Mouse (Mus musculus): ENCODE data around the gene Tpx2. TPM values are rescaled to one million over a fixed set of nuclear protein-coding genes. Genes with fewer than 3 reads are reported as not detected.

Gene Tpx2
- polyA plus RNA-seq, 1 experiment from 2014 or later: 14.0 TPM

DNA sequence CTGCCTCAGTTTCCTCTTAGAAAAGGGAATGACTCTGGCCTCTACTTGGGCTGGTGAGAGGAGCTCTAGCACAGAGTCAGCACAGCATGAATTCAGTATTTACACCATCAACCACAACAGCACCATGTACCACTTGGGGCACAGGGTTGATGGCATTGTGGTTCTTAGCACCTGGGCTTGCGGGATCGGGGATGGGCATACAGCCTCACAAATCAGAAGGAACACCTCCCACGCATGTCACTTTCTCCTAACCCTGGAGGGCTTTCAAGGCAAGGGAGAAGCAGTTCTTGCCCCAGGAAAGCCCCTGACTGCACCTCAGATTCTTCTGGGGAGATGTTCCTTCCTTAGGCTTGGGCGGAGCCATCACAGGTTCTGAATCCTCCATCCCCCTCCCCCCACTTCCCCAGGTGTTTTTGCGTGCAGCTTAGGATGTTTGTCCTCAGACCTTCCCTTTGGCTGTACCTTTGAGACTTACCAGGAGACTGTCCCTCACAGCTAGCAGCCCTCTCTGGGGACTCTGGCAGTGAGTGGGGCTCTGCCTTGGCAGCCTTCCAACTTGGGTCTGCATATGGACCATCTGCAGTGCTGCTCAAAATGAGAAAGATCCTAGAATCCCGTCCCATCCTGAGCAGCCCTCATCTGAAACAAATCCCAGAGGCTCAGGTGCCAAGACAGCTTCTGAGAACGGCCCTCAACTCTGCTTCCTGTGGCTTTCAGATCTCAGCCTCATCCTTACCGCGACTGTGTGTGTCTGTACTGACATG is 58.7 kb downstream of the Tpx2 start:
- Histone ChIP-seq H3K27ac (no peak overlapping the region), H3K36me3 (ENCODE audit: inconsistent target) (no peaks in the 10 kb centered on the region), H3K4me3 (ENCODE audit: inconsistent target) (no peak overlapping the region), H3K79me2 (ENCODE audit: inconsistent target) (no peaks in the 10 kb centered on the region)
- 74% methylated on average over 9 of the region's 9 CpGs for WGBS (ENCODE audit: missing documents)

DNA sequence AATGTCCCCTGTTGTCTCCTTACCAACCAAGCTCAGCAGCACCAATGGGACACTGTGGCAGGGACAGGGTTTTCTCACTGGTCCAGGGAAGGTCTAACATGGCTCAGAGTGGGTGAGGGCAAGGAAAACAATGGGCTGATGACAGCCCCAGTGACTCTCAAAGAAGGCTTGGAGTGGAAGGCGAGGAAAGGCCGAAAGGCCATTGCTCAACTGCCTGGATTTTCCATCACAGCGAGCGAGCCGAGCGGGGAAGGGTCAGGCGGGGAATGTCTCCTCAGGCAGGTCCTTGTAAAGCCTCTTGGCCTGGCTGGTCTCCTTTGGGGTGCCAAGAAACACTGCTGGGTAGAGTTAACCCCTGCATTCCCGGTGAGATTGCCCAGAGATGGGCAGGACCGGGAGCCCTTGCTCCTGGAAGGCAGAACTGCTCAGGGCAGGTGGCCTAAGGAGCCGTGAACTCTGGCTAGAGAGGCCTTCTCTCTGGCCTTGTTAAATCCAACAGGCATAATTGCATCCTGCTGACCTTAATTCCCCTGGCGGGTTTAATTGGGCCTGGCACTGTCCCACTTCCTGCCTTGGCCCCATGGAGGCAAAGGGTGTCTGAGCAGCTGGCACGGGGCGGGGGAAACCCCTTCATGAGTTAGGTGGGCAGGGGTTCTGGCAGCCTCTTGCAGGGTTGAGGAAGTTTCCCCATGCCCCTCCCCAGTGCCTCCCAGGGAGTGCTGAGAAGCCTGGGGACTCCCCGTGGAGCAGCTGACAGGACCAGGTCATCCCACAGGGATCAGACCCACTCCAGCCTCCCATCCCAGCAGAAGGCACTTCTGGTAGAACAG is 59.6 kb downstream of the Tpx2 start:
- WGBS (ENCODE audit: missing documents): 78% methylated on average over 12 of the region's 14 CpGs
- Histone ChIP-seq H3K79me2 (ENCODE audit: inconsistent target) (no peaks in the 10 kb centered on the region), H3K27ac (no peak overlapping the region)

DNA sequence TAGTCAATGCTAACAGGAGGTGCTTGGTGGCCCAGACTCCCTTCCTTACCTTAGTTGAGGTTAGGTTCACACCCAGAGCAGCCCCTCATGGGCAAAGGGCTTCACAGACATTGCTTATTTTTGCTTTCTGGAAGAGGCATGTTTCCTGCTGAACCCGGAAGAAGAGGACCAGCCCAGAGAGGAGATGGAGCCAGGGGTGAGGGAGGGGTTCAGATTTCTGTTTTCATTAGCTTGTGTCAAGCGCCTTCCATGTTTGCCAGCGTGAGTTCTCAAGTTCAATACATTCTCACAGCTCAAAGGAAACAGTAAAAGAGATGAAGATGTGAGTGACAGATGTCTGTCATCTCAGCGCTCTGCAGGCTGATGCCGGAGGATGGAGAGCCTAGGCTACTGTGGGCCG is 62.1 kb downstream of the Tpx2 start:
- no peak overlapping the region for H3K4me3 ChIP-seq (ENCODE audit: inconsistent target)
- no peaks in the 10 kb centered on the region for H3K79me2 ChIP-seq (ENCODE audit: inconsistent target)
- H3K36me3 ChIP-seq (ENCODE audit: inconsistent target): no peaks in the 10 kb centered on the region
- WGBS (ENCODE audit: missing documents): 92% methylated on average over 6 of the region's 6 CpGs
- H3K27ac ChIP-seq: no peak overlapping the region

More for the DNA sequence above, 59.6 kb downstream of the Tpx2 start:
- H3K36me3 ChIP-seq (ENCODE audit: inconsistent target): no peaks in the 10 kb centered on the region
- no peak overlapping the region for H3K4me3 ChIP-seq (ENCODE audit: inconsistent target)

DNA sequence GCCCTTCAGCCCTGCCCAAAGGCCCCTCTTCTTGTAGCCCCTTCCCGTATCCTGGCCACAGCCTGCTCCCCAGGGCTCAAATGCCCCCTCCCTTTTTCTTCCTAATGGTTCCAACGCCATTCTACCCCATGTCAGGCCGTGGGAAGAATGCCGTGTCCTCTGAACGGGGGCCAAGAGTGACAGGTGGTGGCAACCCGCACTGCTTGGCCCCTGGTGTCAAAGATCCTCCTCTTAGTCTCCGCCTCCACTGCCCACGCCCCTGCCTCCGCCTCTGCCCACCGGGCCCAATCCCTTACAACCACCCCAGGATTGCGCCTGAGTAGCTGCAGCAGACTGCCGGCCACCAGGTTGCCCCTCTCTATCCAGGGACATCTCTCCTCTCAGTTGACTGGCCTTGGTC is 63.3 kb downstream of the Tpx2 start, which contains the start of gene Mylk2:
TSS of gene Mylk2 (plus strand) at position 322 of the 400 bp plus-strand sequence.
- 56% methylated on average over 11 of the region's 12 CpGs for WGBS (ENCODE audit: missing documents)
- Histone ChIP-seq H3K36me3 (ENCODE audit: inconsistent target) (no peaks in the 10 kb centered on the region), H3K27ac (no peak within 1 kb of the TSS)

DNA sequence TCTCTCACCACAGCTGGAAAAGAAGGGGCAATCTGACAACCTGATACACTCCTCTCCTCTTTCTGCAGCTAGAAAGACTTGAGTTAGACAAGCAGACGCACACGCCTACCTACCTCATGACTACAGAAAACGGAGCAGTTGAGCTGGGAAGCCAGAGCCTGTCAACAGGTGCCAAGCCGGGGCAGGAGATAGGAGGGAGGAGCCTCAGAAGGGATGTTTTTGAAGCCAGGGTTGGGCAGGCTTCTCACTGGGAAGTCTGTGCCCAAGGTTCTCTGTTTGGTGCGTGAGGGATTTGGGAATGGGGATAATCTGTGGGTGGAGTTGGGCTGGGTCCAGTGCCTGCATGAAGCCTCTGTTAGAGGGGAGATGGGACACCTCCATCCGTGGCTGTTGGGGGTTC is 63.7 kb downstream of the Tpx2 start:
- H3K4me3 ChIP-seq (ENCODE audit: inconsistent target): no peak overlapping the region
- WGBS (ENCODE audit: missing documents): 61% methylated on average over 6 of the region's 6 CpGs
- H3K27ac ChIP-seq: no peak overlapping the region
- no peaks in the 10 kb centered on the region for H3K79me2 ChIP-seq (ENCODE audit: inconsistent target)
- H3K36me3 ChIP-seq (ENCODE audit: inconsistent target): no peaks in the 10 kb centered on the region

More for the DNA sequence above, 63.3 kb downstream of the Tpx2 start, which contains the start of gene Mylk2:
- H3K4me3 ChIP-seq (ENCODE audit: inconsistent target): no peak within 1 kb of the TSS
- H3K79me2 ChIP-seq (ENCODE audit: inconsistent target): no peaks in the 10 kb centered on the region

DNA sequence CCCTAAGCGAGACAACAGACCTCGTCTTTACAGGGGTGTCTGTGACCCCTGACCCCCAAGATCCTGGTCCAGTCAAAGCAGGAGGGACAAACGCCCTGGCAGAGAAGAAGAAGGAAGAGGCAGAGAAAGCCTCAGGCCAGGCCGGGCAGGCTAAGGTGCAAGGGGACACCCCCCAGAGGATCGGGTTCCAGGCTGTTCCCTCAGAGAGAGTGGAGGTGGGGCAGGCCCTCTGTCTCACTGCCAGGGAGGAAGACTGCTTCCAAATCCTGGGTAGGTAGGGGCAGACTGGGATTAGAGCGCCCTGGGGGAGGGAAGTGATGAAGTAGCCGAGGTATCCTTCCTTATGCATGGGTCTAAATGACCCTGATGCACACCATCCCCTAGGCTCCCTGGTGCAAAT is 65.7 kb downstream of the Tpx2 start:
- Histone ChIP-seq H3K27ac (no peak overlapping the region), H3K36me3 (ENCODE audit: inconsistent target) (no peaks in the 10 kb centered on the region), H3K79me2 (ENCODE audit: inconsistent target) (no peaks in the 10 kb centered on the region), H3K4me3 (ENCODE audit: inconsistent target) (no peak overlapping the region)
- WGBS (ENCODE audit: missing documents): 65% methylated on average over 7 of the region's 7 CpGs

DNA sequence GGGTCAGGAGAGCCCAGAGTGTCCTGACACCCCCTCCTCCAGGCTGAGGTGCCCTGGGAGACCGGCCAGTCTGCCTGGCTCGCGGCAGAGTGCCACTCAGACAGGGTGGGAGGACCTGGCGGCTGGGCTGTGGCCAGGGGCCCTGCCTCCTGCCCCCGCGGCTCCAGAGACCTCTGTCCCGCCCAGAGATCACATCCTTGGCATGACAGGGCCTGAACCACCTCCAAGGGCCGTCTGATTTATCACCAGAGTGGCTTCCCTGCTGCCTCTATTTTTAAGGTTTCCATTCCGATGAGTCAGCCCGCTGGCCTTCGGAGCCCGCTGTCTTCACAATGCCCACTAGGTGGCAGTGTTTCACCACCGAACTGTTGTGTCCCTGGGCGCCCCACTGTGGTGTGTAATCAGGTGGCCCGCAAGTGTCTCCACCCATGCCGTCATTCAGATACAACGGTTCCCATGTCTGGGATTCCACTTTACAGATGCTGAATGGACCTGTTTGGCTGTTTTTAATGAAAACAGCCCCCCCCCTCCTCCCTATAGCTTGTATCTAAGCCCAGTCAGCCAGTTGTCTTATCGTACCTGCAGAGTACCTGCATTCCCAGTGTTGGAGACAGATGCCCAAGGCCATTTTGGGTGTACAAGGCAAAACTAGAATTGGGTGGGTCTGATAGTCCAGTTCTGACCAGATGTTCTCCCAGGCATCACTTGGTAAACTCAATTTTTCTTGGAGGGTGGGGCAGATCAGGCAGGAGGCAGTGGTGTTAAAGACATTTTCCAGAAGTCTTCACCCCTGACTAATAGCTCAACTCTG is 66.8 kb downstream of the Tpx2 start:
- Histone ChIP-seq H3K4me3 (ENCODE audit: inconsistent target) (no peak overlapping the region), H3K27ac (no peak overlapping the region), H3K36me3 (ENCODE audit: inconsistent target) (no peaks in the 10 kb centered on the region), H3K79me2 (ENCODE audit: inconsistent target) (no peaks in the 10 kb centered on the region)
- WGBS (ENCODE audit: missing documents): 8% methylated on average over 18 of the region's 18 CpGs

DNA sequence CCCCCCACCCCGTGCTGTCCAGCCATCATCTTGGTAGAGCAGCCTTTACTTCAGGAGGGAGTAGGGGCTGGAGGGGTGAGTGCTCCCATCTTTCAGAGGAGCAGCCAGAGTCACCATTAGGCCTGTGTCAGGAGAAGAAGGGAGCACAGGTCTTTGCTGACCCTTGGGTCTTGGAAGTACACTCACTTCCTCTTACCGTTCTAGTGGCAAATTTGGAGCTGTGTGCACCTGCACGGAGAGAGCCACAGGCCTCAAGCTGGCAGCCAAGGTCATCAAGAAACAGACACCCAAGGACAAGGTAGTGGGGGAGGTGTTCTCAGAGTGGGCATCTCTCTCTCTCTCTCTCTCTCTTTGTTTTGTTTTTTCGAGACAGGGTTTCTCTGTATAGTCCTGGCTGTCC is 67.7 kb downstream of the Tpx2 start:
- 37% methylated on average over 2 of the region's 4 CpGs for WGBS (ENCODE audit: missing documents)
- Histone ChIP-seq H3K36me3 (ENCODE audit: inconsistent target) (no peaks in the 10 kb centered on the region), H3K27ac (no peak overlapping the region), H3K79me2 (ENCODE audit: inconsistent target) (no peaks in the 10 kb centered on the region), H3K4me3 (ENCODE audit: inconsistent target) (no peak overlapping the region)

DNA sequence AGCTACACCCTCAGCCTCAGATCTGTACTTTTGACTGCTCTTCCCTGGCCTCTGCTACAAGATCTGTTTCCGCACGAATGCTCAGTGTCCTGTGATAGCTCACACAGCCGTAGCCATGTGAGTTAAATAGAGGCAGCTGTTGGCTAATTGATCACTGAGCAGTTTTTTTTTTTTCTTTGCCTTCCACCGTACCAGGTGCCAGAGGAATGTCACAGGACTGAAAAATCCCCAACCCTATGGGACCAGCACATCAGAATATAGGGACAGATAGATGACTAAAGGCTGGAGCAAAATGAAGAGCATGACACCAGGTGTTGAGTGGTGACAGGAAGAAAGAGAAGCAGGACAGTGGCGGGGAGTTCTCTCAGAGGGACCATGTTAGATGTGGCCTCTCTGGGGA is 68.3 kb downstream of the Tpx2 start:
- no peak overlapping the region for H3K27ac ChIP-seq
- no peak overlapping the region for H3K4me3 ChIP-seq (ENCODE audit: inconsistent target)
- WGBS (ENCODE audit: missing documents): 94% methylated on average over 5 of the region's 5 CpGs
- no peaks in the 10 kb centered on the region for H3K36me3 ChIP-seq (ENCODE audit: inconsistent target)
- no peaks in the 10 kb centered on the region for H3K79me2 ChIP-seq (ENCODE audit: inconsistent target)

DNA sequence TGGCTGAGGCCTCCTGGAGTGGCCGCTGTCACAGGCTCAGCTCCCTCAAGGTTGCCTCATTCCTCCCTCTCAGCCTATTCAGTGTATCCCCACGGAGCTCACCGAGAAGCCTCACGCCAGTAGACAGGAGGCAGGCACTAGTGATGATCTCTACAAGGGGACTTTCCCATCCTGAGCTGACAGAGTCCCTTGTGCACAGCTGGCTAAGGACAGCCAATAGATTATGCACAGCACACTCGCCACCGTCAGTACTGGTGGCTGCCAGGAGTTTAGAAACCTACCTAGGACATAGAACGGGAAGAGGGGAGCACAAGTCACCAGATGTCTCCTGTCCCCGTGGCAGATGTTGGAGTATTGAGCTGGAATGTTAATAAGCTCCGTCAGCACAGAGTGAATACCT is 69.9 kb downstream of the Tpx2 start:
- 83% methylated on average over 9 of the region's 9 CpGs for WGBS (ENCODE audit: missing documents)
- no peak overlapping the region for H3K4me3 ChIP-seq (ENCODE audit: inconsistent target)

DNA sequence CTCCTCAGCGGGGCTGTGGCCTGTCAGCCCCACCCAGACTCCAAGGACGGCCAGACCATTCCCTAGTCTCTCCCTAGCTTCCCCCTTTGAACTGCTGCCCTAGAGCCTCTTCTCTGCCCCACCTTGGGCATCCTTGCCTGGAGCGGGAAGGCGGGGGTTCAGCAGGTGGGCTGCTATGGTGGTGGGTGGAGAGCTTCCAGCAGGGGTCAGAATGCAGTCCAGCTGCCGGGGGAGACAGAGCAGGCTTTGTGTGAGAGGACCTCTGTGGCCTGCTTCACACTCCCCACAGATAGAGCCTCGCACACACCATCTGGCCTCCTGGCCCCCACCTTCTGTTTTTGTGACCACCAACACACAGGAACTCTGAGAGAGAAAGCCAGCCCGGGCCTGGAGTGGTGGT is 74.6 kb downstream of the Tpx2 start:
- H3K4me3 ChIP-seq (ENCODE audit: inconsistent target): no peak overlapping the region
- no peaks in the 10 kb centered on the region for H3K79me2 ChIP-seq (ENCODE audit: inconsistent target)
- H3K27ac ChIP-seq: no peak overlapping the region
- no peaks in the 10 kb centered on the region for H3K36me3 ChIP-seq (ENCODE audit: inconsistent target)
- WGBS (ENCODE audit: missing documents): 89% methylated on average over 6 of the region's 7 CpGs

More for the DNA sequence above, 69.9 kb downstream of the Tpx2 start:
- Histone ChIP-seq H3K27ac (no peak overlapping the region), H3K79me2 (ENCODE audit: inconsistent target) (no peaks in the 10 kb centered on the region), H3K36me3 (ENCODE audit: inconsistent target) (no peaks in the 10 kb centered on the region)

DNA sequence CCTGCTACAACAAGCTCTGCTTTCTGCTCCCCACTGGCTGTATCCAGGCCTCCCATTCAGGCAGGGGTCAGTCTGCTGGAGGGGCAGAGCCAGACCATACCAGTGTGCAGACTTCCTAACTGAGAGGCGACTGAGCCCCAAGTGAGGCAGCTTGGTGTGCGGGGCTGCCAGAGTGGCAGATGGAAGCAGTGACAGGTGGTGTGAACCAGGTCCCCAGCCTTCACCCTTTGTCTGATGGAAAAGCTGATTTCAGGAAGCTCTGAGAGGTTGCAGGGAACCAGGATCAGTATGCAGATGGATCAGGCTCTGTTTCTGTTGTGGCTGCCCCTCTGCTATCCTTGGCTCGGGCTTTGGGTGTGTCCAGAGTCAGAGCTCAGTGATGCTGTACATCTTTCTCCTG is 75.9 kb downstream of the Tpx2 start:
- no peaks in the 10 kb centered on the region for H3K36me3 ChIP-seq (ENCODE audit: inconsistent target)
- no peak overlapping the region for H3K27ac ChIP-seq
- H3K79me2 ChIP-seq (ENCODE audit: inconsistent target): no peaks in the 10 kb centered on the region
- 93% methylated on average over 3 of the region's 3 CpGs for WGBS (ENCODE audit: missing documents)
- no peak overlapping the region for H3K4me3 ChIP-seq (ENCODE audit: inconsistent target)

DNA sequence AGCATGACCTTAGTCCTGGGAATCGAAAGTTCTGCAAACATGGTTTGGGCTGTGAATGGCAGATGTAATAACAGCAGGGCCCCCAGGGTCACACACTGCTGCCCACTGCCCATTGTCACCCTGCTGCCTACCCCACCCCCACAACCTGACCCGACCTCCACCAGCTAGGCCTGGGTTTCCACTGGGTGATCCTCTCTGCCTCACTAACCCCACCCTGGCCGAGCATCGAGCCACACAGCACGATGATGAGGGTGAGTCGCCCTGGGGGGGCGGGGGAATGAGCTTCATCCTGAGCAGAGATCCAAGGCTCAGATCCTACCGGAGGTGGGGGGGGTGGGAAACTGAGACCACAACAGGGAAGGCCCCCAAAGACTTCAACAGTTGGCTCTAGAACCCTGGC is 76.4 kb downstream of the Tpx2 start:
- Histone ChIP-seq H3K4me3 (ENCODE audit: inconsistent target) (no peak overlapping the region), H3K27ac (no peak overlapping the region), H3K79me2 (ENCODE audit: inconsistent target) (no peaks in the 10 kb centered on the region), H3K36me3 (ENCODE audit: inconsistent target) (no peaks in the 10 kb centered on the region)
- WGBS (ENCODE audit: missing documents): 71% methylated on average over 8 of the region's 8 CpGs

DNA sequence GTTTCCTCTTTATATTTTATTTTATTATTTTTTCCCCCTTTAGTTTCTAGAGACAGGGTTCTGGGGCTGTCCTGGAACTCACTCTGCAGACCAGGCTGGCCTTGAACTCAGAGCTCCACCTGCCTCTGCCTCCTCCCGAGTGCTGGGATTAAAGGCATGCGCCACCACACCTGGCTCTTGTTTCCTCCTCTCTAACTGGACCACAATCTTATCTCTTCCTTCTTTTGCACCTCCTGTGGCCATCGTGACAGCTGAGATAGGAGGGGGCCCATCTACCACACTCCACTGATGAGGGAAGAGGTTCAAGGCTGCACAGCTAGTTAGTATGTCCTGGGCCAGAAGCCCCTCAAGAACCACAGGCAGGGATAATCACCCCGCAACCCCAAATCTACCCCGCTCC is 76.8 kb downstream of the Tpx2 start:
- H3K4me3 ChIP-seq (ENCODE audit: inconsistent target): no peak overlapping the region
- no peak overlapping the region for H3K27ac ChIP-seq
- no peaks in the 10 kb centered on the region for H3K79me2 ChIP-seq (ENCODE audit: inconsistent target)
- H3K36me3 ChIP-seq (ENCODE audit: inconsistent target): no peaks in the 10 kb centered on the region
- WGBS (ENCODE audit: missing documents): 85% methylated on average over 5 of the region's 5 CpGs

Measured in macrophage (primary cell).